Mouse (Mus musculus) cortical plate, adult 2 months (tissue): ENCODE measurements around the gene Necab2.

Source experiments
- CTCF ChIP-seq: fragments of 200-500 bp; IDR thresholded peaks from 2 replicates; pipeline ENCODE4 v1.5.1; 2011; ENCODE audit warnings: mild to moderate bottlenecking, control low read depth, low read length; ENCODE audit not compliant: insufficient read depth; ENCODE audit errors: extremely low read depth
- POLR2A ChIP-seq: fragments of 200-500 bp; IDR thresholded peaks from 2 replicates; pipeline ENCODE4 v1.6.1; 2011; ENCODE audit warnings: mild to moderate bottlenecking, low read length, control low read depth; ENCODE audit not compliant: insufficient read depth; ENCODE audit errors: extremely low read depth

DNA sequence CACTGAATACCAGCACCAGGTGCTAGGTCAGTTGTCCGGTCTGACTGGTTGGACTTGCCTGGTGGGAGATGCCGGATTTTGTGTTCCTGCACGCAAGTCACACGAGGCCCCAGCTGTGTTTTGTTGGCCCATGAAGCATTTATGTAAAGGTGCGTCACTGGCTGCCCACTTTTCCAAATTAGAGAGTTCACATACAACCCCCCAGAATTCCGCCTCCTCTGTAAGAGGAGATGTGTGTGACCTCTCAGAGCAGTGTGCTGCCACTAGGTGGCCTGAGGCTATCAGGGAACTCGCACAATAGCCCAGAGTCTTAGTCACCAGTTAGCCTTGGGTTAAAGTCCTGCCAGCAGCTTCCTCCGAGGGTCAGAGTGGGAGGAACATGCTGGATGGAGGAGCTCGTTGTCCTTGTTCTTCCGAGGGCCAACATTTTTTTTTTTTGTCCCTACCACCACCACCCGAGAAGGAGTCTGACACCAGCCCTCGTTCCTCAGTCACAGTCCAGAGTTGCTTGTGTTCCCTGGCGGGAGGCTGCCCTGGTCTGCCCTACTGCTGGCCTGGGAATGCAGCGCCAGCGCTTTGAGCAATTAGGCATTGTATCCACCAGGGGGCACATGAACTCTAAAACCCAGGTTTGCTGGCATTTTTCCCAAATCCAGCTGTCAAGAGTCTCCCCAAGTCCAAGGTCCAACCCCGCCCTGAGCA is 6.1 kb upstream of the Necab2 start:
- TF ChIP-seq CTCF: peak; percentile 65
- TF ChIP-seq POLR2A: no peak
